10 mouse cellular contexts compared by ENCODE assay signal in the genomic region with DNA sequence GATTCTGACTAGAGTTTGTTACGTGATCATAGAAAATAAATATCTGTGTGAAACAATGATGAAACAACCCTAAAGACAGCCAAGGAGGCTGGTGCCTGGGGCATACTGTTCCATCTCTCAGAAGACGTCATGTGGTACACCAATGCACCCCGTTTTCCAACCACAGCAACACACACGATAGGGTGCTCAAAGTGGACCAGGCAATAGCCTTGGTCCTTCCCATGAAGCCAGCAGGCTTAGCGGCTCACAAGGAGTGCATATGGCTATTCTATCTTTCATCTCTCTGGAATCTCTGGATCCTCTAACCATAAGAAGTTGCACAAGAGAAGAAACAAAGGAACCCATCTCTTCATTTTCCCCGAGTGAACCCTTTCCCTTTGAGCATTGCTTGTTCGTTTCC. TPM values are rescaled to one million over a fixed set of nuclear protein-coding genes. Genes with fewer than 3 reads are reported as not detected.
DNase-seq lines count a peak whose midpoint lies in the region; ATAC-seq and TF ChIP-seq lines count a peak whose summit lies in the region.
"Had no signal": no experiment of that assay in that cellular context is flagged by ENCODE, and none has a peak within 500 bp of the region (broad histone marks: within the 10 kb centered on the region; RNA-seq: fewer than 3 reads in every experiment).

No protein-coding gene starts in this region.

- no peak for ATAC-seq in hindbrain, embryonic 12.5 days (ENCODE audit: low FRiP score)
- ATAC-seq in midbrain, postnatal 0 days (ENCODE audit: low FRiP score) = no peak
- ATAC-seq: liver, postnatal 0 days had no signal

- H3K4me2 ChIP-seq in hindbrain, embryonic 12.5 days (replicated peaks) = no peak overlapping the region
- H3K4me2 ChIP-seq in midbrain, postnatal 0 days (ENCODE audit: low read depth, low read length, poor library complexity, severe bottlenecking) = no peak overlapping the region
- H3K4me2 ChIP-seq: kidney, embryonic 15.5 days had no signal

- TF ChIP-seq CTCF in left cerebral cortex, adult 2 months (IDR thresholded peaks at IDR 0.05) = no peak
- TF ChIP-seq CTCF in midbrain, postnatal 0 days (IDR thresholded peaks at IDR 0.05) = no peak

- H3K27ac ChIP-seq in left cerebral cortex, adult 2 months = peak overlapping the region; percentile 26; the same call in 1 of the 2 replicates
- peak overlapping the region; percentile 78 for H3K27ac ChIP-seq in hindbrain, embryonic 12.5 days
- peak overlapping the region; percentile 51; the same call in 1 of the 2 replicates for H3K27ac ChIP-seq in midbrain, postnatal 0 days (ENCODE audit: low read depth, low read length)
- H3K27ac ChIP-seq: kidney, embryonic 15.5 days had no signal

- no peaks in the 10 kb centered on the region for H3K9me3 ChIP-seq in hindbrain, embryonic 12.5 days (replicated peaks)
- no peaks in the 10 kb centered on the region for H3K9me3 ChIP-seq in midbrain, postnatal 0 days (ENCODE audit: low read length)
- H3K9me3 ChIP-seq: kidney, embryonic 15.5 days had no signal

- H3K9ac ChIP-seq in hindbrain, embryonic 12.5 days = no peak overlapping the region
- no peak overlapping the region for H3K9ac ChIP-seq in midbrain, postnatal 0 days (replicated peaks; ENCODE audit: low read length, poor library complexity, severe bottlenecking)
- H3K9ac ChIP-seq: kidney, embryonic 15.5 days; liver, postnatal 0 days had no signal

- DNase-seq in heart, adult 11 months = peak; percentile 56
- DNase-seq in heart, postnatal 36 days = no peak
- no peak for DNase-seq in left cerebral cortex, adult 2 months (ENCODE audit: extremely low spot score in 1 of 2, low spot score in 2 of 2)
- no peak for DNase-seq in left cerebral cortex, adult 18-20 months (ENCODE audit: low spot score in 2 of 2)
- no peak for DNase-seq in midbrain, postnatal 0 days (ENCODE audit: low spot score)
- DNase-seq in ovary, postnatal 14 days (ENCODE audit: low spot score) = no peak
- no peak for DNase-seq in left cerebral cortex, postnatal 10 days (ENCODE audit: extremely low spot score in 1 of 2, low spot score in 2 of 2)
- DNase-seq: liver, postnatal 0 days had no signal

- no peaks in the 10 kb centered on the region for H3K36me3 ChIP-seq in hindbrain, embryonic 12.5 days
- no peaks in the 10 kb centered on the region for H3K36me3 ChIP-seq in midbrain, postnatal 0 days (ENCODE audit: insufficient read depth, low read length)
- H3K36me3 ChIP-seq: kidney, embryonic 15.5 days had no signal

- intact Hi-C loops in heart, postnatal 36 days (cut with DNase I) = no loop called here
- intact Hi-C loops in left cerebral cortex, adult 2 months (cut with DNase I) = no loop called here
- intact Hi-C loops in left cerebral cortex, postnatal 10 days (cut with DNase I) = no loop called here

- H3K27me3 ChIP-seq in hindbrain, embryonic 12.5 days = no peaks in the 10 kb centered on the region
- no peaks in the 10 kb centered on the region for H3K27me3 ChIP-seq in midbrain, postnatal 0 days (ENCODE audit: insufficient read depth, low read length)
- H3K27me3 ChIP-seq: kidney, embryonic 15.5 days had no signal

- H3K4me3 ChIP-seq in left cerebral cortex, adult 2 months = no peak overlapping the region
- no peak overlapping the region for H3K4me3 ChIP-seq in hindbrain, embryonic 12.5 days
- H3K4me3 ChIP-seq in midbrain, postnatal 0 days (ENCODE audit: low read depth, low read length) = no peak overlapping the region
- H3K4me3 ChIP-seq: kidney, embryonic 15.5 days had no signal

- peaks cover 21% of the 10 kb centered on the region for H3K4me1 ChIP-seq in hindbrain, embryonic 12.5 days
- peaks cover 13% of the 10 kb centered on the region for H3K4me1 ChIP-seq in midbrain, postnatal 0 days (ENCODE audit: insufficient read depth, low read length)

- 86% methylated on average over 7 of the region's 7 CpGs for WGBS in hindbrain, embryonic 12.5 days
- 83% methylated on average over 7 of the region's 7 CpGs for WGBS in midbrain, postnatal 0 days

RNA-seq across cellular contexts. Expression of a gene that starts 40.1 kb away (rescaled TPM):
- 10 to 100 TPM; 37.4 to 43.5 TPM for total RNA-seq in heart, postnatal 36 days (2021)
- total RNA-seq in left cerebral cortex, adult 2 months (2021) = 10 to 100 TPM; 19.1 to 20.6 TPM
- 10 to 100 TPM; 14.7 to 17.8 TPM for total RNA-seq in left cerebral cortex, adult 18-20 months (2021)
- polyA plus RNA-seq in hindbrain, embryonic 12.5 days (2016; fragmentation: Nextera tagmentation; extraction: Ambion mirVana) = 13.9 and 15.4 TPM in 2 replicates
- total RNA-seq in midbrain, postnatal 0 days (2014; rRNA removed) = 10.0 and 10.5 TPM in 2 replicates
- polyA plus RNA-seq in midbrain, postnatal 0 days (2015; fragmentation: Nextera tagmentation; extraction: Ambion mirVana) = 2.9 and 3.2 TPM in 2 replicates
- 10 to 100 TPM; 17.7 to 18.9 TPM for total RNA-seq in left cerebral cortex, postnatal 10 days (2021)

Comparison
In these comparisons a context has a peak if more than half of its experiments do, and no peak if none do; other contexts are left out.
1. H3K27ac ChIP-seq: peak in every context shown above with its lines; median percentile 78 in hindbrain, embryonic 12.5 days; 51 in midbrain, postnatal 0 days; 26 in left cerebral cortex, adult 2 months.